Mouse (Mus musculus) left cerebral cortex, postnatal 10 days (tissue): ENCODE data around the gene Olfr318. TPM values are rescaled to one million over a fixed set of nuclear protein-coding genes. Genes with fewer than 3 reads are reported as not detected.
"Not testable (repeated sequence)": the region's sequence is repeated elsewhere in the genome, so short reads cannot be mapped to it uniquely, and the experiment has no call there.

Experiments
- DNase-seq, 2 experiments: peaks; one replicate each; pipeline ENCODE4 v3.0.0; 2021 to 2022; ENCODE audit warnings: low spot score in 2 of 2, mixed read lengths in 1 of 2; ENCODE audit errors: extremely low spot score in 1 of 2
- intact Hi-C: fragments of 180-260 bp; cut with DNase I; formaldehyde crosslinking; loops from one replicate; pipeline ENCODE4 v1.15.1; 2025
- total RNA-seq, 2 experiments: library from RNA; stranded (reverse); gene quantifications; 2 replicates each; pipeline ENCODE4 v1.2.3; 2021

Gene Olfr318
- not detected for total RNA-seq

- intact Hi-C loops: no loop called here
- DNase-seq: no peak
Observed at GRCm38 (mm10) chr11:58723914-58724313, at the start of gene Olfr318. TSS of gene Olfr318 (minus strand) at chr11:58724014.

- intact Hi-C loops: no loop called here
- DNase-seq: no peak
Observed at GRCm38 (mm10) chr11:58772888-58773287, 49.1 kb upstream of the Olfr318 start, which contains the start of gene Olfr315. TSS of gene Olfr315 (plus strand) at chr11:58773188.

DNA sequence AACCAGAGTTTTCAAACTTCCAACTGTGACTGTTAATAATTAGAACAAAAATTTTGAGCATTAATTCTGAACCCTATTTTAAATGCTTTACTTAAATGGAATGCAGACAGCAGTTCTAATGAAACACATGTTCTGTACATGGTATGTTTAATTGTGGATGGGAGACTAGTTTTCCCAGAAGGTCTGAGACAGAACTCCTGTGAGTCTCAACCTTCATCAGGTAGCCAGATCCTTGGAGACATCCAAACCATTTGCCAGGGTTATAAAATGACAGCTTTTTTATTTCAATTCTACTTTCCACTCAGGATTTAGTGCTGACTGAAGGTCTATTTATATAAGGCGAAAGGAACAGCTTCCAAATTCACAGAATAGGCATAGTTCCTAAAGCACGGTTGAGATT is 28.6 kb upstream of the Olfr318 start, which contains the start of gene Olfr316:
TSS of gene Olfr316 (plus strand) at position 301 of the 400 bp plus-strand sequence.
- intact Hi-C loops: no loop called here
- DNase-seq: no peak

DNA sequence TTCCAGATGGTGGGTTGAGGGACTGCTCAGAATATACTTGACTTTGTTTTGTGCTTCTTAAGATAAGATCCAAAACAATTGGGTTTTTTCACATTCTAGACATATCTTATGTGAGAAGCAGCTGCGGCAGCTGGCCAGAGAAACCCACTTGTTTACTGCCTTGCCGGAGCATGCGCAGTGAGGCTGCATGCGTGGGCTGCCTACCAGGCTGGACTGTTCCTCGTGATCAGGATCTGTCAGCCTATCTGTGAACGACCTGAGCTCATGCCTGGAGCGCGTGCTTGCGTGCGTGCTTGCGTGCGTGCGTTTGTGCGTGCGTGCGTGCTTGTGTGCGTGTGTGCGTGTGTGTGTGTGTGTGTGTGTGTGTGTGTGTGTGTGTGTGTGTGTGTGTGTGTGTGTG is 27.3 kb upstream of the Olfr318 start:
- DNase-seq: peak; percentile 18 to 49
- intact Hi-C loops: not testable (repeated sequence)

GRCm38 (mm10) chr11:58738792-58739262 is 15.0 kb upstream of the Olfr318 start, which contains the start of gene Olfr317:
TSS of gene Olfr317 (minus strand) at chr11:58739212.
- DNase-seq: no peak

GRCm38 (mm10) chr11:58733372-58733771 is 9.6 kb upstream of the Olfr318 start:
- intact Hi-C loops: no loop called here
- DNase-seq: peak in 1 of 2 experiments; percentile 65

More at GRCm38 (mm10) chr11:58738792-58739262, 15.0 kb upstream of the Olfr318 start, which contains the start of gene Olfr317:
- intact Hi-C loops: no loop called here

DNA sequence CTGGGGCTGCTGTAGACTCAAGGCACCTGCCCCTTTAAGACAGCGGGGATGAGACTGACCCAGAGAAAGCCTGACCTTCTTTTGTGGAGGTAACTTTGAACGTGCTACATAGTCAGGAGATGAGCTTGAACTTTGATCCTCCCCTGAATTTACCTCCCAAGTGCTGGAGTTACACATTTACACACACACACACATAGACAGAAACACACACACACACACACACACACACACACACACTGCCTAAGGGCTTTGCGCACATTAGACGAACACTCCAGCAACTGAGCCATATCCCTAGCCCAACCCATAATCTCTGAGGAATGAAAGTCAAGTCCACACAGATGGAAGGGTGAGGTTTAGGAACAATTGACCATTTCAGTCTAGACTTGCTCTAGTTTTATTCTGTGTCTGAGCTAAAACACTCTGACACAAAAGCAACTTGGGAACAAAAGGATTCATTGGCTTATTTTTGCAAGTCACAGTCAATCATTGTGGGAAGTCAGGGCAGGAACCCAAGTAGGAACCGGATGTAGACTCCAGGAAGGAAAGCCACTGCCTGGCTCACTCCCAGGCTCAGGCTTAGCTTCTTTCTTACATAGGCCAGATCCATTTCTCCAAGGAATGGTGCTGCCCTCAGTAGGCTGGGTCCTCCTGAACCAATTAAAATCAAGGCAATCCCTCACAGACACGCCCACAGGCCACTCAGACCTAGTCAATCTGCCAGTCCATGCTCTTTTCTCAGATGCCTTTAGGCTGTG is 4.3 kb upstream of the Olfr318 start:
- DNase-seq, intact Hi-C loops: not testable (repeated sequence)

- intact Hi-C loops: no loop called here
- DNase-seq: no peak
Observed at GRCm38 (mm10) chr11:58719701-58720100, 4.1 kb downstream of the Olfr318 start.

GRCm38 (mm10) chr11:58717723-58718122 is 6.1 kb downstream of the Olfr318 start:
- DNase-seq, intact Hi-C loops: not testable (repeated sequence)

DNA sequence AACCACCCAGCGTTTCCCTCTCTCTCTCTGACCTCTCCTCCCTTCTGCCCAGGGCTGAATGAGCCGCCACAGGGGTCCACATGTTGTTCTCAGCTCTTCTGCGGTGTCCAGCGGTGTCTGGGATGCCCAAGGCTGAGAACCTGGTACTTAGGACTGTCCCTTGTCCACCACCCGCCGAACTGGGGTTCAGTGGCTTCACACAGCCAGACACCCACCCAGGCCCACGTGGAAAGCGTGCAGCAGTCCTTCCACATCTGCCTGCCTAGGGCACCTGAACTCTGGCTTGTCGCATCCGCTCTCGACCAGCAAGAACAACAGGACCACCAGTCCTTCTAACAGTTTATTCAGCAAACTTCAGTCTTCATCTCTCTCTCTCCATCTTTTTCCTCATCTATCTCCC is 14.7 kb downstream of the Olfr318 start:
- DNase-seq: no peak
- intact Hi-C loops: no loop called here

DNA sequence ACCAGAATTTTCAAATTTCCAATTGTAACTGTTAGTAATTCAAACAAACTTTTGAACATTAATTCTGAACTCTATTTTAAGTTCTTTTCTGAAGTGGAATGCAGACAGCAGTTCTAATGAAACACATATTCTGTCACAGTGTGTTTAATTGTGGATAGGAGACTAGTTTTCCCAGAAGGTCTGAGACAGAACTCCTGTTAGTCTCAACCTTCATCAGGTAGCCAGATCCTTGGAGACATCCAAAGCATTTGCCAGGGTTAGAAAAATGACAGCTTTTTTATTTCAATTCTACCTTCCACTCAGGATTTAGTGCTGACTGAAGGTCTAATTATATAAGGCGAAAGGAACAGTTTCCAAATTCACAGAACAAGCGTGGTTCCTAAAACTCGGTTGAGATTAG is 25.0 kb downstream of the Olfr318 start, which contains the start of gene Olfr319:
TSS of gene Olfr319 (plus strand) at position 301 of the 400 bp plus-strand sequence.
- no peak for DNase-seq
- intact Hi-C loops: no loop called here

- DNase-seq: no peak
- intact Hi-C loops: no loop called here
Observed at GRCm38 (mm10) chr11:58680799-58681198, 43.0 kb downstream of the Olfr318 start, which contains the start of gene Olfr320. TSS of gene Olfr320 (plus strand) at chr11:58681099.

DNA sequence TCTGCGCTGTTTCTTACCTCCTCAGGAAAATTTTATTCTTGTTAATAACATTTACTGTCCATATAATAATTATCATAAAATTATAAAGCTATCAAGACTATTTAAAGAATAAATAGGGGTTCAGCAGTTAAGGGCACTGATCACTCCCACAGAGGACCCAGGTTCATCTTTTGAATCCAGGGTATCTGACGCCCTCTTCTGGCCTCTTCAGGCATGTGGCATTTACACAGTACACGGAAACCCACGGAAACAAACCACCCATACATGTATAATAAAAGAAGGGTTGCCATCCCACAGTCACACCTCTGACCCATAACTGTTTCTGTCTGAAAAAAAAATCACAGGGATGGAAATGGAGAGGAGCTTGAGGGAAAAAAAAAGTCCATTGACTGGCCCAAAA is 52.0 kb downstream of the Olfr318 start:
- no peak for DNase-seq
- intact Hi-C loops: no loop called here

DNA sequence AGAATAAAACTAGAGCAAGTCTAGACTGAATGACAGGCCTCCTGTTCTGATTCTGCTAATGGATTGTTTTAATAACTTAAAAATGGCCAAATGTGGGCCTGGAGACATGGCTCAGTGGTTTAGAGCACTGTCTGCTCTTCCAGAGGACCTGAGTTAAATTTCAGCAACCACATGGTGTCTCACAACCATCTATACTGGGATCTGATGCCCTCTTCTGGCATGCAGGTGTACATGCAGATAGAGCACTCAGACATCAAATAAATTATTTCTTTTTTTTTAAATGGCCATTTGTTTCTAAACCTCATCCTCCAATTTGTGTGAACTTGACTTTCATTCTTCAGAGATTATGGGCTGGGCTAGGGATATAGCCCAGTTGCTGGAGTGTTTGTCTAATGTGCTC is 54.6 kb downstream of the Olfr318 start:
- no peak for DNase-seq
- intact Hi-C loops: no loop called here

Other genes with a start within 250 kb of the Olfr318 start
- gene Olfr332, start 231.5 kb downstream of the Olfr318 start, total RNA-seq: not detected
- not detected for gene Olfr331, start 221.4 kb downstream of the Olfr318 start, total RNA-seq
- gene Olfr330, start 189.2 kb downstream of the Olfr318 start, total RNA-seq: not detected
- not detected for gene Olfr329-ps, start 177.6 kb downstream of the Olfr318 start, total RNA-seq
- under 1 TPM in 1 of 2 experiments, not detected in 1; 0.11 TPM for gene Olfr328, start 168.4 kb downstream of the Olfr318 start, total RNA-seq
- gene Olfr224, start 153.5 kb downstream of the Olfr318 start, total RNA-seq: not detected
- gene Olfr325, start 146.3 kb downstream of the Olfr318 start, total RNA-seq: not detected
- not detected for gene Olfr324, start 128.9 kb downstream of the Olfr318 start, total RNA-seq
- gene 2210407C18Rik, start 107.9 kb downstream of the Olfr318 start, total RNA-seq: not detected
- gene Olfr323, start 93.5 kb downstream of the Olfr318 start, total RNA-seq: not detected
- under 1 TPM in 1 of 2 experiments, not detected in 1; 0.20 TPM for gene Trim58, start 83.5 kb downstream of the Olfr318 start, total RNA-seq
- not detected for gene Olfr322, start 65.2 kb downstream of the Olfr318 start, total RNA-seq
- not detected for gene Olfr320, start 42.9 kb downstream of the Olfr318 start, total RNA-seq
- gene Olfr319, start 24.9 kb downstream of the Olfr318 start, total RNA-seq: not detected
- under 1 TPM; 0.20 to 0.30 TPM for gene Olfr317, start 15.2 kb upstream of the Olfr318 start, total RNA-seq
- under 1 TPM; 0.24 to 0.28 TPM for gene Olfr316, start 28.7 kb upstream of the Olfr318 start, total RNA-seq
- gene Olfr315, start 49.2 kb upstream of the Olfr318 start, total RNA-seq: not detected
- not detected for gene Olfr314, start 58.9 kb upstream of the Olfr318 start, total RNA-seq
- 1 to 10 TPM; 1.2 to 2.2 TPM for gene Fam183b, start 77.9 kb upstream of the Olfr318 start, total RNA-seq
- not detected for gene Olfr313, start 91.0 kb upstream of the Olfr318 start, total RNA-seq
- gene Olfr312, start 105.2 kb upstream of the Olfr318 start, total RNA-seq: not detected
- gene Olfr311, start 115.2 kb upstream of the Olfr318 start, total RNA-seq: not detected
- gene Gm12258, start 123.1 kb upstream of the Olfr318 start, total RNA-seq: 10 to 100 TPM; 17.5 to 18.7 TPM
- 10 to 100 TPM in 1 of 2 experiments, 1 to 10 TPM in 1; 8.8 to 11.0 TPM for gene 2810021J22Rik, start 143.2 kb upstream of the Olfr318 start, total RNA-seq
- 1 to 10 TPM; 9.5 to 9.6 TPM for gene Zfp39, start 180.2 kb upstream of the Olfr318 start, total RNA-seq
- under 1 TPM in 1 of 2 experiments, not detected in 1; 0.06 TPM for gene Btnl10, start 193.9 kb upstream of the Olfr318 start, total RNA-seq
- 100 to 1,000 TPM; 471 to 480 TPM for gene Rnf187, start 214.9 kb upstream of the Olfr318 start, total RNA-seq
- 100 to 1,000 TPM; 172 to 180 TPM for gene Hist3h2ba, start 224.9 kb upstream of the Olfr318 start, total RNA-seq
- 10 to 100 TPM; 66.5 to 67.4 TPM for gene Hist3h2a, start 230.7 kb upstream of the Olfr318 start, total RNA-seq
- 1 to 10 TPM; 2.8 to 3.7 TPM for gene Trim17, start 230.7 kb upstream of the Olfr318 start, total RNA-seq